Mouse (Mus musculus): ENCODE data around the gene Neurl1a. TPM values are rescaled to one million over a fixed set of nuclear protein-coding genes. Genes with fewer than 3 reads are reported as not detected.

Gene Neurl1a
- polyA plus RNA-seq, 1 experiment from 2014 or later, result 15.4 TPM

DNA sequence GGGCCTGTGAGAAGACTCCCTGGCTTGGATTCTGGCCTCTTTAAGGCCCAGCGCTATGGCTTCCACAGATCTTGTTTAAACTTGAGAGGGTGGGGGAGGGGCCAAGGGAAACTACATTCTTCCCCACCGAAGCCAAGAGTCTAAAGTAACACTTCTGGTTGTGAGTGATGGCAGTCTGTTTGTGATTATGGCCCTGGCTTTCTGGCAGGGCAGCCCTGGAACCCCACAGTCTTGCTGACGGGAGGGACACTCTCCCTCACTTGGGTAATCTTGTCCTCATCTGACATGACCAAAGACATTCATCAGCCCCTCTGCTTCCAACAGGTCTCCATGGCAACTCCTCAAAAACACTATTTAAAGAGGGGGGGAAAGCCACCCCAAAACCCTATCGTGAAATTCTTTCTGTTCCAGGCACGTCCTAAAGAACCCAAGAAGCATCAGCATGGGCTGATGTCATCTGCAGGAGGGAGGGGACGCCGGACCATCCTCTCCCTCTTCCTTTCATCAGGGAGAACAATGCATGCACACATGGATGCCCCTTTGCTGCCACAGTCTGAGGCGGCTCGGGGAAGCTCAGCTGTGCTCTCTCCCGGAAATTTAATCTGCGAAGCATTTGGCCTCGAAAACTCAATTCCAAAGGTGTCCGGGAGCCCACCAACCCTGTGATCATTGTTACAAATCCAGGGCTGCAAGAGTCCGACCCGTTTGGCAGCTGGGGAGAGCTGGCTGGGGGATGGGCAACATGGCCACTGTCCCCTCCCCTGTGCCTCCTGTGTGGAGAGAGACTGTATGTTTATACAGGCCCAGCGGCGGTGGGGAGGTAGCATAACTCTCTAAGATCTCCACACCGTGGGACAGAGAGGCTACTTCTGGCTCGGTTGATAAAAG, 122.9 kb downstream of the Neurl1a start:
- Histone ChIP-seq H3K9ac (replicated peaks) (no peak overlapping the region), H3K4me1 (peaks cover 24% of the 10 kb centered on the region)
- WGBS, result 10% methylated on average over 19 of the region's 19 CpGs

DNA sequence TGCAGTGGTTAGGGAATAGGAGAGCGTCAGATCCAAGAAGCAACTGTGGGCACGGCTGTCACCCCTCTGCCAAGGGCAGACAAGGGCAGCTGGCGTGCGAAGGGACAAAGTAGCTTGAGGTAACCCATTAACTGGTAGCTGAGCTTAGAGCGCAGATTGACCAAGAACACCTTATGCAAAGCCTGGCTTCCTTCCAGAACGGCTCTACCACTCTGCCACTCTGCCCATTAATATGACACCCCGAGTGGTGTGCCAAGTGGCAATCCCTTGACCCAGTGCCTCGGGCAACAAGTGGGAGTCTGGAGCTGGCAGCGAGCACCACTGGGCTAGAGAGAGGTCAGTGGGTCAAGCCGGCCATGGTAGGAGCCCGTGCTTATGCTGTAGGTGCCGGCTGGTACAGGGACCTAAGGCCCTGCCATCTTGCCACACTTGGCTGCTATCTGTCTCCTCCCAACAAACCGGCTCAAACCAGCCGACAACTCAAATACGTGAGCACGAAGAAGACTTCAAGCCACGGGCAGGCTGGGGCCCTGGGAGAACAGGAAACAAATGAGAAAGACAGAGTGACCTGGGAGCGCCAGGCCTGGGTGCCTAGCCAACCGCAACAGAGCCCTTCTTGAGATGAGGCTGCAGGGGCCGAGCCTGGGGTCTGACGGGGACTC, 123.7 kb downstream of the Neurl1a start:
- Histone ChIP-seq H3K27ac (replicated peaks) (peak overlapping the region; percentile 45), H3K4me2 (peak overlapping the region; percentile 26), H3K36me3 (no peaks in the 10 kb centered on the region), H3K4me3 (replicated peaks) (no peak overlapping the region), H3K27me3 (replicated peaks) (no peaks in the 10 kb centered on the region), H3K4me1 (peaks cover 24% of the 10 kb centered on the region), H3K9me3 (replicated peaks) (no peaks in the 10 kb centered on the region), H3K9ac (replicated peaks) (no peak overlapping the region)
- no peak for ATAC-seq (ENCODE audit: low FRiP score)
- WGBS, result 67% methylated on average over 21 of the region's 21 CpGs

More for the DNA sequence above, 122.9 kb downstream of the Neurl1a start:
- Histone ChIP-seq H3K27me3 (replicated peaks) (no peaks in the 10 kb centered on the region), H3K4me2 (peak overlapping the region; percentile 26), H3K9me3 (replicated peaks) (no peaks in the 10 kb centered on the region), H3K27ac (replicated peaks) (peak overlapping the region; percentile 45), H3K36me3 (no peaks in the 10 kb centered on the region), H3K4me3 (replicated peaks) (no peak overlapping the region)
- ATAC-seq (ENCODE audit: low FRiP score), result peak; percentile 22; the same call in 1 of the 2 replicates

GRCm38 (mm10) chr19:47303128-47303527, 124.5 kb downstream of the Neurl1a start:
- H3K27ac ChIP-seq (replicated peaks), result no peak overlapping the region
- ATAC-seq (ENCODE audit: low FRiP score), result no peak

DNA sequence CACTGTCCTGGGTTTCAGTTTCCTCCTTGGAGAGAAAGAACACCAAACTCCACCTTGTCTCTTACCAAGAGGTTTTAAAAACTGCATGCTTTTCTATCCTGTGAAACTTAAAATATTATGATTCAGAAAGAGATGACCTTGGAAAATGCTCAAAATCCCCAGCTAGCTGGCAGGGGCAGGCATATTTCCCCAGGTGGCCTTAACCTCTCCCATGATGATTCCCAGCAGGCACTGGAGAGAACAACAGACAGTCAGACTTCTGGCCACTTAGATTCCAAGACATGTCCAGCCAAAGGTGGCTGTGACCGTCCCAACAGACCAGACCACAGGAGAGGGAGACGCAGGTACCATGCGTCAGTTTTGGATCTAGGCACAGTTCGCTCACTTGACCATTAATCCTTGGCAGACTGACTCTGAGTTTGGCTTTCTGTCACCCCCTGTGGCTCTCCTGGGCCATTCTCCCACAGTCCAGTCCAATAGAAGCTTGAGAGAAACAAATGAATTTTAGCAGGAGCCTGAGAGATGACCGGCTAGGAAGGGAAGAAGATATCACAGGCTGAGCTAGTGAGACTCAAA, 125.6 kb downstream of the Neurl1a start:
- H3K9me3 ChIP-seq (replicated peaks), result no peaks in the 10 kb centered on the region
- H3K27ac ChIP-seq (replicated peaks), result no peak overlapping the region
- ATAC-seq (ENCODE audit: low FRiP score), result no peak
- no peaks in the 10 kb centered on the region for H3K36me3 ChIP-seq
- no peak overlapping the region for H3K4me3 ChIP-seq (replicated peaks)
- peaks cover 24% of the 10 kb centered on the region for H3K4me1 ChIP-seq
- no peak overlapping the region for H3K4me2 ChIP-seq
- no peaks in the 10 kb centered on the region for H3K27me3 ChIP-seq (replicated peaks)
- no peak overlapping the region for H3K9ac ChIP-seq (replicated peaks)
- 89% methylated on average over 5 of the region's 5 CpGs for WGBS

More at GRCm38 (mm10) chr19:47303128-47303527, 124.5 kb downstream of the Neurl1a start:
- 90% methylated on average over 10 of the region's 10 CpGs for WGBS
- Histone ChIP-seq H3K4me3 (replicated peaks) (no peak overlapping the region), H3K9me3 (replicated peaks) (no peaks in the 10 kb centered on the region), H3K36me3 (no peaks in the 10 kb centered on the region), H3K4me1 (peaks cover 24% of the 10 kb centered on the region), H3K27me3 (replicated peaks) (no peaks in the 10 kb centered on the region), H3K4me2 (no peak overlapping the region), H3K9ac (replicated peaks) (no peak overlapping the region)

DNA sequence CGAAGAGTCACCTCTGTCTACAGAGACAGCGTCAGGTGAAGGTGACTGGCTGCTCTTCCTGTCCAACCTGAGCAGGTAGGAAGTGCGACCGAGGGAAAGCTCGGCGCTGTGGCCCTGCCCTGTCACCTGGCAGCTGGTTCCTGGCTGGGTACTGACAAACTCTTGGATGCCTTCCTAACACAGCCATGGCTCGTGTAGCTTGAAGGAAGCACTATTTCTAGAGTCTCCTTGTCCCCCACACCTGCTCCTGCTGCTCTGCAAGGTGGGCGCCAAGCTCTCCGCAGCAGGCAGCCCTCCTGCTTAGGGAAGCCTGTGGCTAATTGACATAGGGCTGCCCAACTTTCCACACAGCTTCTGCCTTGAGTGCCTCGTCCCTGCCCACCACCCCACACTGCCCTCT, 126.8 kb downstream of the Neurl1a start:
- Histone ChIP-seq H3K9ac (replicated peaks) (no peak overlapping the region), H3K4me3 (replicated peaks) (no peak overlapping the region), H3K9me3 (replicated peaks) (no peaks in the 10 kb centered on the region), H3K27me3 (replicated peaks) (no peaks in the 10 kb centered on the region), H3K36me3 (no peaks in the 10 kb centered on the region), H3K27ac (replicated peaks) (no peak overlapping the region), H3K4me2 (no peak overlapping the region), H3K4me1 (peaks cover 24% of the 10 kb centered on the region)
- no peak for ATAC-seq (ENCODE audit: low FRiP score)
- WGBS, result 90% methylated on average over 10 of the region's 10 CpGs

DNA sequence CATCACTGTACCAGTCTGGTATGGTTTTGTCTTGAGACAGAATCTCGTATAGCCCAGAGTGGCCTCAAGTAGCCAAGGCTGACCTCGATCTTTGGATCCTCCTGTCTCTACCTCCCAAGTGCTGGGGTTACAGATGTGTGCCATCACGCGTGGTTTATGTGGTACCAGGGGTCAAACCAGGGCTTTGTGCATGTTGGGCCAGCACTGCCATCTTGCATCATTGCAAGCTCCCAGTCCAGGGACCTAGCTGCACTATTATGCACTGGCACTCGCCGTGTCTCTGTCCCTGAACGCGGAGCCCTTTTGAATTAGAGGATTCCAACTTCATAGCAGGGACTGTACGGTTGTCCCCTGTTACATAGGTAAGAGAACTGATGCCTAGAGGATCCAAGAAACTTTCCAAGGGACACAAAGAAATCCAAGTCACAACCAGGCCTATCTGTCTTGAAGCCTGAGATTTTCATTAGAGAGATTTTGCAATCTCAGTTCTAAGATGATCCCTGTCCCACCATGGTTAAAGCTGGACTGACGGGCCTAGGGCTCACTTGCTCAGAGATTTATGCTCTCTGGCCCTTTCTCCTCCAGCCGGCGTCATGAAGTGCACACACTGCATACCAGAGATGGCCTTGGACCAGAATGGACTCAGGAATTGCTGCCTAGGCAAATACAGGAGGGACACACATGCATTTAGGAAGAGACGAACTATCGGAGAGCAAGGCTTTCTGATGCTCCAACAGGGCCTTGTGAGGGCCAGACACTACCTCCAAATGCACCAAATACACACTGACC, 127.7 kb downstream of the Neurl1a start:
- ATAC-seq (ENCODE audit: low FRiP score), result no peak
- Histone ChIP-seq H3K9me3 (replicated peaks) (no peaks in the 10 kb centered on the region), H3K4me3 (replicated peaks) (no peak overlapping the region), H3K4me2 (no peak overlapping the region), H3K36me3 (no peaks in the 10 kb centered on the region), H3K27me3 (replicated peaks) (no peaks in the 10 kb centered on the region), H3K27ac (replicated peaks) (no peak overlapping the region), H3K4me1 (peaks cover 17% of the 10 kb centered on the region), H3K9ac (replicated peaks) (no peak overlapping the region)
- WGBS, result 87% methylated on average over 14 of the region's 14 CpGs

GRCm38 (mm10) chr19:47306917-47307315, 128.3 kb downstream of the Neurl1a start:
- Histone ChIP-seq H3K4me1 (peaks cover 11% of the 10 kb centered on the region), H3K36me3 (no peaks in the 10 kb centered on the region), H3K27ac (replicated peaks) (no peak overlapping the region), H3K27me3 (replicated peaks) (no peaks in the 10 kb centered on the region), H3K9me3 (replicated peaks) (no peaks in the 10 kb centered on the region), H3K9ac (replicated peaks) (no peak overlapping the region), H3K4me2 (no peak overlapping the region), H3K4me3 (replicated peaks) (no peak overlapping the region)
- no peak for ATAC-seq (ENCODE audit: low FRiP score)
- 88% methylated on average over 8 of the region's 8 CpGs for WGBS

Small RNA genes lying within 50 kb of the gene (microRNA-seq; reads per million reads assigned to microRNA genes)
- gene Mir6995, result not detected

Other genes starting within 250 kb of the Neurl1a start
- gene Ina, start 164.1 kb upstream of the Neurl1a start, polyA plus RNA-seq (2015; fragmentation: Nextera tagmentation; extraction: Ambion mirVana), result 385 and 491 TPM in 2 replicates
- gene Nt5c2, start 163.7 kb upstream of the Neurl1a start, polyA plus RNA-seq (2015; fragmentation: Nextera tagmentation; extraction: Ambion mirVana), result 72.1 and 78.5 TPM in 2 replicates
- gene Pcgf6, start 127.9 kb upstream of the Neurl1a start, polyA plus RNA-seq (2015; fragmentation: Nextera tagmentation; extraction: Ambion mirVana), result 31.0 and 34.5 TPM in 2 replicates
- gene Taf5, start 111.1 kb upstream of the Neurl1a start, polyA plus RNA-seq (2015; fragmentation: Nextera tagmentation; extraction: Ambion mirVana), result 4.9 and 5.6 TPM in 2 replicates
- 1,500 and 1,925 TPM in 2 replicates for gene Usmg5, start 88.2 kb upstream of the Neurl1a start, polyA plus RNA-seq (2015; fragmentation: Nextera tagmentation; extraction: Ambion mirVana)
- gene Pdcd11, start 88.1 kb upstream of the Neurl1a start, polyA plus RNA-seq (2015; fragmentation: Nextera tagmentation; extraction: Ambion mirVana), result 4.8 and 5.7 TPM in 2 replicates
- 1.3 and 3.0 TPM in 2 replicates for gene Calhm2, start 40.5 kb upstream of the Neurl1a start, polyA plus RNA-seq (2015; fragmentation: Nextera tagmentation; extraction: Ambion mirVana)
- not detected in 2 replicates for gene Calhm1, start 34.6 kb upstream of the Neurl1a start, polyA plus RNA-seq (2015; fragmentation: Nextera tagmentation; extraction: Ambion mirVana)
- 0.18 TPM in 1 of 2 replicates, not detected in the other for gene Calhm3, start 21.1 kb upstream of the Neurl1a start, polyA plus RNA-seq (2015; fragmentation: Nextera tagmentation; extraction: Ambion mirVana)

All from neural tube, embryonic 15.5 days (tissue).